Mouse (Mus musculus): Measurements from ENCODE around the gene Olfr1140.

Olfr1140 gene

GRCm38 (mm10) chr2:87743452-87743851 is at the start of gene Olfr1140:
Olfr1140 (plus strand) TSS chr2:87743752.
- no peak for DNase-seq (ENCODE audit: extremely low spot score)

- no peak for DNase-seq (ENCODE audit: extremely low spot score)
Observed at GRCm38 (mm10) chr2:87693847-87694246, 49.7 kb upstream of the Olfr1140 start, which contains the start of gene Olfr1136. Olfr1136 (minus strand) TSS chr2:87693947.

- DNase-seq (ENCODE audit: extremely low spot score), result no peak
Observed at GRCm38 (mm10) chr2:87713079-87713478, 30.5 kb upstream of the Olfr1140 start, which contains the start of gene Olfr1137. Olfr1137 (minus strand) TSS chr2:87713179.

GRCm38 (mm10) chr2:87739878-87740277 is 3.7 kb upstream of the Olfr1140 start, which contains the start of gene Olfr1138:
Olfr1138 (minus strand) TSS chr2:87739978.
- no peak for DNase-seq (ENCODE audit: extremely low spot score)

- DNase-seq (ENCODE audit: extremely low spot score), result no peak
Observed at GRCm38 (mm10) chr2:87753891-87754290, 10.3 kb downstream of the Olfr1140 start, which contains the start of gene Olfr1141. Olfr1141 (minus strand) TSS chr2:87753991.

GRCm38 (mm10) chr2:87776143-87776542 is 32.6 kb downstream of the Olfr1140 start:
- no peak for DNase-seq (ENCODE audit: extremely low spot score)

GRCm38 (mm10) chr2:87779183-87779582 is 35.6 kb downstream of the Olfr1140 start, which contains the start of gene Olfr152:
Olfr152 (plus strand) TSS chr2:87779483.
- no peak for DNase-seq (ENCODE audit: extremely low spot score)
